Mouse (Mus musculus) thymus, adult 2 months (tissue): ENCODE results near the gene Stoml3.

ENCODE experiments used
- CTCF ChIP-seq: fragments of 200-500 bp; IDR thresholded peaks from 2 replicates; pipeline ENCODE4 v1.5.1; 2012; ENCODE audit warnings: mild to moderate bottlenecking, control low read depth, low read length, moderate library complexity, borderline replicate concordance; ENCODE audit not compliant: control insufficient read depth, poor library complexity, insufficient read depth; ENCODE audit errors: extremely low read depth
- POLR2A ChIP-seq: fragments of 200-500 bp; IDR thresholded peaks from 2 replicates; pipeline ENCODE4 v1.6.1; 2012; ENCODE audit warnings: mild to moderate bottlenecking, low read length, control low read depth, moderate library complexity; ENCODE audit not compliant: control insufficient read depth, poor library complexity, insufficient read depth; ENCODE audit errors: extremely low read depth

GRCm38 (mm10) chr3:53464146-53464698 is 24.2 kb upstream of the Stoml3 start:
- TF ChIP-seq CTCF (no peak), POLR2A (no peak)
